Mouse (Mus musculus): ENCODE results near the gene Cyth1.

Gene Cyth1

GRCm38 (mm10) chr11:118200834-118201830, 47.3 kb downstream of the Cyth1 start:
- in situ Hi-C loops (cut with MboI) = no loop called here

- in situ Hi-C loops (cut with MboI) = no loop called here
Observed at GRCm38 (mm10) chr11:118198296-118198600, 50.1 kb downstream of the Cyth1 start.

DNA sequence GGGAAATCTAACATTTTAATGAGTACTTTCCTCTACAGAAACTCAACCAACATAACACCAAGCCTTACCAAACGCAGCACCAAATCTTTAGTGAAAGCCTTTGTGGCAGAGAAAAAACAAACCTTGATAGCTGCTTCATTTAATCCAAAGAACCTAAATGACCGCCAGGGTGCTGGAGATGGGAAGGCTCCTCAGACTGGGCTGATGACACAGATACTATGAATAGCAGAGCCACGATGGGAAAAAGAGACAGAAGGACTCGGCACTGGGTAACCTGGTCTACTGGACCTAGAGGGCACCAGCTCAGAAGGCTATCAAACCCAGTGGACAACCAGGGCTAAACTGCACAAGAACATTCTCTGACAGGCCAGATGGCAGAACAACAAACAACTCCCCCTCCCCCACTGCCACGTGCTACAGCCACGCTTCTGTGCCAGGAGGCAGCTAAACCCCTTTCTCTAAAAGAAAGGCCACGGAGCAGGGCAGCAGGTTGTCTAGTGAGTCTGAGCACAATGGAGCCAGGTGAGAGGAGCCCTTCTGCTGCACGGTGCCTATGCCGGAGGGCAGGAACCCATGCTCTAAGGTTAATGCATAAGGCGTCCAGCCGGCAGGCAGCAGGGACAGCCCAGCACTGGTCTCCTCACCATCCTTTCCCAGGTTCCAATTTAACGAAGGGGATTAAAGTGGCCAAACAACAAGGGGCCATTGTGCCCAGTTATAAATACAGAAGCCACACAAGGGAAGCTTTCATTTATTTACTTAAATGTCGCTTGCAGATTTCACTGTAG, 50.7 kb downstream of the Cyth1 start:
- in situ Hi-C loops (cut with MboI) = no loop called here

GRCm38 (mm10) chr11:118196824-118197388, 51.5 kb downstream of the Cyth1 start:
- in situ Hi-C loops (cut with MboI) = no loop called here

DNA sequence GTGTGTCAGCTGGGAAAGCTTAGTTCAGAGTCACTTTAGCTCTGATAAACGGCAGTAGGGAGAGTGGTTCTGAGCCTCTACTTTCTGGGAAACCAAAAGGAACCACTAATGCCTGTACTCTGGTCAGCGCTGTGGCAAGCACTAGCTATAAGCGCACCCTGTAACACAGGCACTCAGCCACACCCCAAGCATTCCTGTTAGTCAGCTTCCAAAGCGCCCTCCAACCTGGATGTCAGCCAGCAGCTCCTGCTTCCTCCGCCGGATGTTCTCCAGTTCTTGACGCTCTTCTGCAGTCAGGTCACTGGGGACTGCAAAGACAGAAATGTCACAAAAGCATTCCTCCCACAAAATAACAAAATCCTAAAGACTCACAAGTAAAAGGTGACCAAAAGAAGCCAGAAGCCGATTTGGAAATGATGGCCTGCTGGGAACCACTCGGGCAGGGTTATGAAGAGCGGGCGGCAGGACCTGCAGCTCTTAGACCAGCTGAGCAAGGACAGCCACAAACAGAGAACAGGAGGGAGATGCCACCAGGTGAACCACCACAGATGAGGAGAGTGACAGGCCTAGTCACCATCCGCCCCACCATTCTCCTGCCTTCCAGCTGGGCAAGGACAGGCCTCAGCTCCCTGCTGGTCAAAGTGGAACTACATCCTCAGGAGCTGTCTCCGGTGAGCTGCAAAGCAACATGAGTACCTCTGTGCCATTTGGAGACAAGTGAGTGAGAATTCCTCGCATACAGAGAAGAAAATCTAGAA, 54.8 kb downstream of the Cyth1 start:
- in situ Hi-C loops (cut with MboI) = no loop called here

- in situ Hi-C loops (cut with MboI) = no loop called here
Observed at GRCm38 (mm10) chr11:118192973-118193372, 55.4 kb downstream of the Cyth1 start.

DNA sequence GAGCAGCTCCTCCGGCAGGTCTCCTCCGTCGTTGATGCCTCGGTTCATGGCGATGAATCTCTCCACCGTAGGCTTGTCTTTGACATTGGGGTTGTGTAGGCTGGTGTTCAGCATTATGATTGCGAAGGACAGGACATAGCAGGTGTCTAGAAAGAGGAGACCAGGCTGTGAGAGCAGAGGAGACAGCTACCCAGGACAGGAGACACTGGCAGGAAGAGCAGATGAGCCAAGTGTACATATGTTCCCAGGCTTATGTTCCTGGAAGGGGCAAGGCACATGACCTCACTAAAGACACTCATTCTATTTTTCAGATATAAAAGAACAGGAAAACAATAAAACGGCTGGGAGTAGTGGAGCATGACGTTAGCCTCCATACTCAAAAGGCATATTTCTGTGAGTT, 65.6 kb downstream of the Cyth1 start:
- in situ Hi-C loops (cut with MboI) = no loop called here

DNA sequence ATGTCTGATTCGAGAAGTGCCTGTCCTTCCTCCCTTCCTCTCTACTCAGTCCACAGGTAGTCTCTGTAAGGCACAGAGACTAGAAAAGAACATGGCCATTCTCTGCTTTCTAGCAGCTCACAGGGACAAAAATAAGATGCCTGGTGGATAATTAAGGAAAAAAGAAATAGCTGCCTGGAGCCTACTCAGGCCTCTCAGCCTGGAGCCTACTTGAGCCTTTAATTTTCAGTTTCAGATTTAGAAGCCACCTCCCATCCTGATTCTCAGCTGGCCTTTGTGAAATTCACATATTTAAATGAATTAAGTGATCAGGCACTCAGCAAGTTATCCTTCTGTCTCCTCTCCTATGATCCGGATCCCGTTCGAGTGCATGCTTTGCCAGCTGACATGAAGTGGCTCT, 66.0 kb downstream of the Cyth1 start:
- in situ Hi-C loops (cut with MboI) = no loop called here

DNA sequence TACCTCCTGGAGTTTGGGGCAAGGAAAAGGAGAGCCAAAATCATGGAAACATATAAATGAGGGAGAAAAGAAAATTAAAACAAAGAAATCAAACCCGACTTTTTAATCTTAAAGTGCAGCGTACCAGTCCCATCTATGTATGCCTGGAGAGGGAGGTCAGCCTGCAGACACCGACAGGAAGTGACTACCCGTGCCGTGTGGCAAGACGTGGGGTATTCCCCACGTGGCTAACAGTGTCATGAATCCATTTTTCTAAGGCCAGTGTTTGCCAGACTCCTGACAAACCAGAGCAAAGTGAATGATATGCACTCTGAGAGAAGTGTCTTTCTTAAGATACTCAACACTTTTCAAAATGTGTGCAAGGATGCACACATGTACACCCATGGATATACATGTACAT, 68.2 kb downstream of the Cyth1 start:
- in situ Hi-C loops (cut with MboI) = no loop called here

DNA sequence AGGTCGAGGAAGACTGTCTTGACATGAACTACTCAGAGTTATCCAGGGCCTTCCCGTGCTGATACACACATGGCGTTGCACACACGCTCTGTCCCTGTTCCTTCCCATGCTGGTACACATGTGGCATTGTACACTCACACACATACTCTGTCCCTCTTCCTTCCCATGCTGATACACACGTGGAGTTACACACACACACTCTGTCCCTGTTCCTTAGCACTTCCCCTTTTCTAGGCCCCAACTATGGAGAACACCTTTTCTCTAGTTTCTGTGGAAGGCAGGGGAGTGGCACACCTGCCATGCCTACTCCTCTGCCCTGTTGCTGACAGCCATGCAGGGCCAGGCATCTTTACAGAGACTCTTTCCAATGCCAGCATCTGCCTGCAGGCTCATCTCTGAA, 70.2 kb downstream of the Cyth1 start:
- in situ Hi-C loops (cut with MboI) = no loop called here

DNA sequence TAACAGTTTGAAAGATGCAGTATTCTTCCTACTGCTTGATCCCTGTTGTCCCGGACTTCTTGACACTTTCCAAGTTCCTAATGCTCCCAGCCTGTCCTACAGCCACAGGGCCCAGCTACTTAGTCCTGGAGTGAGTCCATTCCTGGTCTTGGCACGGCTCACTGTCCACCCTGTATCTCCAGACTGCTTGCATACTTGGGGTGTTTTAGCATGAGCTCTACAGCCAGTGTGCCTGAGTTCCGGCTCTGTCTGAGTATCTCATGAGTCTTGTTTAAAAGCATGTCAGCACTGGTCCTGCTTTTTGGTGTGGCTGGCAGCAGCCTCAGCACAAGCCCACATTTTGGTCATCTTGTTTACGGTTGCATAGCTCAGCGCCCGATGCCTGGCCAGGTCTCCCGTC, 73.6 kb downstream of the Cyth1 start:
- in situ Hi-C loops (cut with MboI) = no loop called here

DNA sequence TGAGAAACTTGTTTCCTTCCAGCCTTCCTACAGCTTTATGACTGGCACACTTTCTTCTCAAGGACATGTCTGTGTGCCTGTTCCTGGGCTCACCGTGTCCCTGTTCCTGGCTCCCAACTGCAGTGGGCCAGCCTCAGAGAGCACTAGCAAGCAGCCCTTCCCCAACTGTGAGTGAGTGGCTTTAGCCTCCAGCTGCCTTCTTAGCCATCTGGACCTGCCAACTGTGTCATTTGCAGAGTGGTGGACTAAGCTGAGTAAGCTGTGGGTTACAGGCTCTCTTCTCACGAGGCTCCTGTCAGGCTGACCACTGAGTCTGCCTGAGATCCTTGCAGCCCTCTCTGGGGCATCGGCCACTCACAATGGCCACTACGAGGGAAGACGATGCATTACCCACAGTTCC, 75.6 kb downstream of the Cyth1 start:
- in situ Hi-C loops (cut with MboI) = no loop called here

GRCm38 (mm10) chr11:118170333-118170732, 78.1 kb downstream of the Cyth1 start:
- in situ Hi-C loops (cut with MboI) = no loop called here

DNA sequence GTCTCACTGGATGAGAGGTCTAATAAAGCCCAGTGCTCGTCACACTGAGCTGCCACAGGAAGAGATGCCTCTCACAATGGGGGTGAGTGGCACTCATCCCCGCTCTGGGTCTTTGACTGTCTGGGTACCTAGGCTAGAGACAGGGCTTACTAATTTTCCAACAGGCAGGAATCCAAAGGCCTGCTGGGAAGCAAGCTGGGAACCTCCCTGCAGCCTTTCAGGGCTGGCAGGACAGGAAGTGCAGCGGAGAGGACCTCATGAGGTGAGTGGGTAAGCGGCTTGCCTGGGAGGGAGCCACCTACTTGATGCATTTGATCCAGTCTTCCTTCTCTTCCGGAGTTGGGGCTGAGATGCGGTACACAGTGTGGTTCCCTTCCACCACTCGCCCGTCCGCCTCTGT, 79.7 kb downstream of the Cyth1 start:
- in situ Hi-C loops (cut with MboI) = no loop called here

- in situ Hi-C loops (cut with MboI) = no loop called here
Observed at GRCm38 (mm10) chr11:118166626-118167025, 81.8 kb downstream of the Cyth1 start.

DNA sequence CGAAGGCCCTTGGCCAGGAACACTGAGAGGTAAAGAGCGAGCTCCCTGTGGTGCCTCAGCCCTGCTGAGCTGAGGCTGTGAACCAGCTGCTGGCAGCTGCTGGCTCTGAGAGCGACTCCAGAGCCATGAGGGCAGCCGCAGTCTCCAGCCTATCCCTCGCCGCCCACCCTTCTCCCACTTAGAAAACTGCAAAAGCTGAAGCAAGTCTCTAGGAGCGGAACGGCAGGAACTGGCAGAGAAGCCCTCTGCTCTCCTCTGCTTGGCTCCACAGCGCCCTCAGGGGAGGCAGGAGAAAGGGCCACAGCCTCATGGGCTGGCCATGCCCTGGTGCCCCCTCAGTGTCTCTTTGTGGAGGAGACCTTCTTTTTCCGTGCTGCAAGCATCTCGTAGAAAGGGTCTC, 82.7 kb downstream of the Cyth1 start:
- in situ Hi-C loops (cut with MboI) = no loop called here

- in situ Hi-C loops (cut with MboI) = no loop called here
Observed at GRCm38 (mm10) chr11:118164566-118164965, 83.8 kb downstream of the Cyth1 start.

GRCm38 (mm10) chr11:118162245-118162644, 86.1 kb downstream of the Cyth1 start:
- in situ Hi-C loops (cut with MboI) = no loop called here

GRCm38 (mm10) chr11:118161240-118161639, 87.2 kb downstream of the Cyth1 start:
- in situ Hi-C loops (cut with MboI) = no loop called here

- in situ Hi-C loops (cut with MboI) = no loop called here
Observed at GRCm38 (mm10) chr11:118160763-118161162, 87.6 kb downstream of the Cyth1 start.

DNA sequence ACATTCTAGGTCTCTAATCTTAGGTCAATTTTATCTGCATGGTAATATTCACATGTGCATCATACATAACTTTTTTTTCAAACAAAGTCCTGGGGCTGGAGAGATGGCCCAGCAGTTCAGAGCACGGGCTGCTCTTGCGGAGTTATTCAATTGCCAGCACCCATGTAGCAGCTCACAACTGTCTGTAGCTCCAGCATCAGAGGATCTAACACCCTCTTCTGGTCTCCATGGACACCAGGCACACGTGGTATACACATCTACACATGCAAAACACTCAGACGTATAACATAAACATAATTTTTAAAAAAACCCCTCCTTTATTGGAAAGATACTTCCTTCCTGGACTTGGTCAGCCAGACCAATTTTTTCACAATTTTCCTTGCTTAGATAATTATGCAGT, 89.6 kb downstream of the Cyth1 start:
- in situ Hi-C loops (cut with MboI) = no loop called here

DNA sequence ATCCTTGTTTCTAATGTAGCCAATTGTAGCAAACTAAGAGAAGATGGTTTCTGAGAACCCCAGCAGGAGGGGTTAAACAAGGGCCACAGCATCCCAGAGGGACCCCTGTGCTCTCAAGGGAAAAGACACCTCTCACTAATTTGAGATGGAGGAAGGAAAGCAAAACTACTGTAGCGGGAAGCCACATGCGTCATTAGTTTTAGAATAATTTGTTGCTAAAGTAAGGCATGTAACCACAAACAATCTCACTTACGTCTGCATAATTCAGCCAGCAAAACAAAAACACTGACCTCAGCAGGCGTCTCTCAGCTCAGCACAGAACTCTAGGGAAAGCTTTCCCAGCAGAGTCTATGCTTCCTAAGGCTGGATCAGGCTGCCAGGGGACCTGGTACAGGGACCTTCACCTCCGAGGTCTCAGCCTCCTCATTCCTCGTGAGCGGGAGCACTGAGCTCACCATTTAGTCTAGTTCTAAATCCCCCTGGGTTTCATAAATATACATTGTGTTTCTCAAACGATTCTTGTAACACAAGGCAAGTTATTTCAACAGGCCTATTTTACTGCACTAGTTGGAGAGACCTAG, 91.8 kb downstream of the Cyth1 start:
- in situ Hi-C loops (cut with MboI) = no loop called here
